Mouse (Mus musculus): Measurements from ENCODE around the gene Ifnz. TPM values are rescaled to one million over a fixed set of nuclear protein-coding genes. Genes with fewer than 3 reads are reported as not detected.
"Not testable (repeated sequence)": the region's sequence is repeated elsewhere in the genome, so short reads cannot be mapped to it uniquely, and the experiment has no call there.

Gene Ifnz
- polyA plus RNA-seq, 1 experiment from 2014 or later, result 0.30 TPM

DNA sequence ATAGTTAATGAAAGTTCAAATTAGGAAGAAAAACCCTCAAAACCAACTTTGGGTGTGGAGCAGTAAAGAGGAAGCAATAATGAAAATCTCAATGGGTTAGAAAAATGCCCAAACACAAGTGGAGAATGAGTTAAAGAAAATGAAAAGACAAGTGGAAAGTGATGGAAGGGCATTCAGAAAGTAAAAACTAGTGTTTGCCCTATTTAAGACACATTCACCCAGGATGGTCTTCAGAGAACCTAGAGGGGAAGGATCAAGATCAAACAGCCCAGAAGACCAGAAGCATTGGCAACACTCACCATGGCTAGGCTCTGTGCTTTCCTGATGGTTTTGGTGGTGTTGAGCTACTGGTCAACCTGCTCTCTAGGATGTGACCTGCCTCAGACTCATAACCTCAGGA, 45.2 kb downstream of the Ifnz start, which contains the start of gene Ifna6:
Ifna6 (plus strand) TSS at position 301 of the 400 bp plus-strand sequence.
- H3K4me1 ChIP-seq (replicated peaks); H3K27ac ChIP-seq; H3K9ac ChIP-seq (replicated peaks); H3K9me3 ChIP-seq; ATAC-seq (ENCODE audit: insufficient number of reproducible peaks, insufficient read depth, low FRiP score, low TSS enrichment, low read depth); H3K4me2 ChIP-seq; H3K27me3 ChIP-seq; H3K4me3 ChIP-seq (replicated peaks); H3K36me3 ChIP-seq: not testable (repeated sequence)

DNA sequence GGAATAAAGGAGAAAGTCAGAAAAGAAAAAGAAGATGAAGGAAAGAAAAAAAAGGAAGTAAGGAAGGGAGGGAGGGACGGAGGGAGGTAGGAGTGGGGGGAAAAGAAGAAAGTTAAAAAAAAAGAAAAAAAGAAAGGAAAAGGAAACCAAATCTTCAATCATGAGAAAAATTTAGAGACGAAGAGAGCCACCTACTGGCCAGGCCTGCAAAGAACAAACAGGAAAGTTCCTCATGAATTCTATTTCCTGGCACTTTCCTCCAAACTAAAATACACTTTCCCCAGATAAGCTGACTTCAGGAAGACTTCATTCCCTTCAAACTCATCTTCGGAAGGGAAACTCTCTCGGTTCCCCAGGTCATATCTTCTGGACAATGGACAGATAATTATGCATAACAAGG, 48.6 kb downstream of the Ifnz start:
- no peaks in the 10 kb centered on the region for H3K9me3 ChIP-seq
- H3K36me3 ChIP-seq, result no peaks in the 10 kb centered on the region
- H3K4me2 ChIP-seq, result no peak overlapping the region
- no peaks in the 10 kb centered on the region for H3K27me3 ChIP-seq
- no peaks in the 10 kb centered on the region for H3K4me1 ChIP-seq (replicated peaks)
- no peak overlapping the region for H3K9ac ChIP-seq (replicated peaks)
- WGBS, result 34% methylated on average over 4 of the region's 4 CpGs
- H3K4me3 ChIP-seq (replicated peaks), result no peak overlapping the region
- H3K27ac ChIP-seq, result no peak overlapping the region
- no peak for ATAC-seq (ENCODE audit: insufficient number of reproducible peaks, insufficient read depth, low FRiP score, low TSS enrichment, low read depth)

Other genes starting within 250 kb of the Ifnz start
- gene Ifna15, start 223.9 kb upstream of the Ifnz start, polyA plus RNA-seq (2016; fragmentation: Nextera tagmentation; extraction: Ambion mirVana), result not detected in 2 replicates
- gene Ifna14, start 210.3 kb upstream of the Ifnz start, polyA plus RNA-seq (2016; fragmentation: Nextera tagmentation; extraction: Ambion mirVana), result not detected in 2 replicates
- not detected in 2 replicates for gene Ifna9, start 189.7 kb upstream of the Ifnz start, polyA plus RNA-seq (2016; fragmentation: Nextera tagmentation; extraction: Ambion mirVana)
- not detected in 2 replicates for gene Ifna12, start 178.8 kb upstream of the Ifnz start, polyA plus RNA-seq (2016; fragmentation: Nextera tagmentation; extraction: Ambion mirVana)
- gene C87499, start 147.7 kb upstream of the Ifnz start, polyA plus RNA-seq (2016; fragmentation: Nextera tagmentation; extraction: Ambion mirVana), result not detected in 2 replicates
- not detected in 2 replicates for gene Ifna13, start 137.7 kb upstream of the Ifnz start, polyA plus RNA-seq (2016; fragmentation: Nextera tagmentation; extraction: Ambion mirVana)
- gene Ifna16, start 105.2 kb upstream of the Ifnz start, polyA plus RNA-seq (2016; fragmentation: Nextera tagmentation; extraction: Ambion mirVana), result not detected in 2 replicates
- gene Ifna2, start 98.2 kb upstream of the Ifnz start, polyA plus RNA-seq (2016; fragmentation: Nextera tagmentation; extraction: Ambion mirVana), result not detected in 2 replicates
- not detected in 2 replicates for gene Ifnab, start 90.8 kb upstream of the Ifnz start, polyA plus RNA-seq (2016; fragmentation: Nextera tagmentation; extraction: Ambion mirVana)
- 1.4 and 2.8 TPM in 2 replicates for gene Gm26566, start 60.3 kb upstream of the Ifnz start, polyA plus RNA-seq (2016; fragmentation: Nextera tagmentation; extraction: Ambion mirVana)
- gene Klhl9, start 59.7 kb upstream of the Ifnz start, polyA plus RNA-seq (2016; fragmentation: Nextera tagmentation; extraction: Ambion mirVana), result 130 and 140 TPM in 2 replicates
- gene Gm13271, start 27.3 kb upstream of the Ifnz start, polyA plus RNA-seq (2016; fragmentation: Nextera tagmentation; extraction: Ambion mirVana), result not detected in 2 replicates
- 0.41 and 0.81 TPM in 2 replicates for gene Gm13283, start 22.0 kb upstream of the Ifnz start, polyA plus RNA-seq (2016; fragmentation: Nextera tagmentation; extraction: Ambion mirVana)
- gene Gm13290, start 8.3 kb upstream of the Ifnz start, polyA plus RNA-seq (2016; fragmentation: Nextera tagmentation; extraction: Ambion mirVana), result 0.66 and 0.87 TPM in 2 replicates
- gene Gm13289, start 5.2 kb upstream of the Ifnz start, polyA plus RNA-seq (2016; fragmentation: Nextera tagmentation; extraction: Ambion mirVana), result not detected in 2 replicates
- gene Gm13272, start 2.3 kb upstream of the Ifnz start, polyA plus RNA-seq (2016; fragmentation: Nextera tagmentation; extraction: Ambion mirVana), result 0.40 TPM in 1 of 2 replicates, not detected in the other
- gene Gm13276, start 3.6 kb downstream of the Ifnz start, polyA plus RNA-seq (2016; fragmentation: Nextera tagmentation; extraction: Ambion mirVana), result not detected in 2 replicates
- gene Gm13277, start 6.5 kb downstream of the Ifnz start, polyA plus RNA-seq (2016; fragmentation: Nextera tagmentation; extraction: Ambion mirVana), result not detected in 2 replicates
- not detected in 2 replicates for gene Gm13278, start 9.4 kb downstream of the Ifnz start, polyA plus RNA-seq (2016; fragmentation: Nextera tagmentation; extraction: Ambion mirVana)
- not detected in 2 replicates for gene Gm13275, start 12.4 kb downstream of the Ifnz start, polyA plus RNA-seq (2016; fragmentation: Nextera tagmentation; extraction: Ambion mirVana)
- gene Gm13279, start 15.3 kb downstream of the Ifnz start, polyA plus RNA-seq (2016; fragmentation: Nextera tagmentation; extraction: Ambion mirVana), result not detected in 2 replicates
- gene Gm13285, start 17.5 kb downstream of the Ifnz start, polyA plus RNA-seq (2016; fragmentation: Nextera tagmentation; extraction: Ambion mirVana), result 0.18 and 0.88 TPM in 2 replicates
- gene Gm13287, start 21.1 kb downstream of the Ifnz start, polyA plus RNA-seq (2016; fragmentation: Nextera tagmentation; extraction: Ambion mirVana), result not detected in 2 replicates
- 0.08 and 0.22 TPM in 2 replicates for gene Gm13288, start 23.4 kb downstream of the Ifnz start, polyA plus RNA-seq (2016; fragmentation: Nextera tagmentation; extraction: Ambion mirVana)
- not detected in 2 replicates for gene Ifna7, start 34.1 kb downstream of the Ifnz start, polyA plus RNA-seq (2016; fragmentation: Nextera tagmentation; extraction: Ambion mirVana)
- not detected in 2 replicates for gene Ifna11, start 37.8 kb downstream of the Ifnz start, polyA plus RNA-seq (2016; fragmentation: Nextera tagmentation; extraction: Ambion mirVana)
- gene Ifna6, start 45.3 kb downstream of the Ifnz start, polyA plus RNA-seq (2016; fragmentation: Nextera tagmentation; extraction: Ambion mirVana), result not detected in 2 replicates
- gene Ifna5, start 53.4 kb downstream of the Ifnz start, polyA plus RNA-seq (2016; fragmentation: Nextera tagmentation; extraction: Ambion mirVana), result not detected in 2 replicates
- not detected in 2 replicates for gene Ifna4, start 59.7 kb downstream of the Ifnz start, polyA plus RNA-seq (2016; fragmentation: Nextera tagmentation; extraction: Ambion mirVana)
- not detected in 2 replicates for gene Ifna1, start 68.0 kb downstream of the Ifnz start, polyA plus RNA-seq (2016; fragmentation: Nextera tagmentation; extraction: Ambion mirVana)
- not detected in 2 replicates for gene Ifne, start 98.1 kb downstream of the Ifnz start, polyA plus RNA-seq (2016; fragmentation: Nextera tagmentation; extraction: Ambion mirVana)